Mouse (Mus musculus): ENCODE measurements around the gene Miga2. TPM values are rescaled to one million over a fixed set of nuclear protein-coding genes. Genes with fewer than 3 reads are reported as not detected.
"Not testable (repeated sequence)": the region's sequence is repeated elsewhere in the genome, so short reads cannot be mapped to it uniquely, and the experiment has no call there.

Miga2 gene
- polyA plus RNA-seq, 1 experiment from 2014 or later = 2.4 TPM

DNA sequence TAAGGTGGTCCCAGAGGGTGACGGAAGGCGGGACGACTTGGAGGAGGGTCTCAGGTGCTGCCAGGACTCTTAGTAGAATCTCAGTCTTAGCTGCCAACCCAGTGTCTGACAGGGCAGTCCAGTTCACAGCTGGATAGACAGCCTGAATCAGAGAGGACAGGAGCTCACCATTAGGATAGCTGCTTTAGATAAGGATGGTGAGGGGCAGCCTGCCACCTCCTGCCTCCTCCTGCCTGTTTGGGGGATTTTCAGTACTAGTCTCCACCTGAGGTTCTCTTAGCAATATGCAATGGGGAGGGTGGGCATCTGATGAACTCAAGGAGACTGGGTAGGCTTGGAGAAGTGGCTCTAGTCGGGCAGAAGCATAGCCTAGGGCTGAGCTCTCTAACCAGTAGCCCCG is 50.6 kb downstream of the Miga2 start:
- H3K27ac ChIP-seq = peak overlapping the region; percentile 62
- WGBS (ENCODE audit: missing documents) = 74% methylated on average over 5 of the region's 5 CpGs
- peaks cover 15% of the 10 kb centered on the region; the same call in 1 of the 2 replicates for H3K36me3 ChIP-seq (ENCODE audit: inconsistent target)
- peaks cover 59% of the 10 kb centered on the region for H3K79me2 ChIP-seq (ENCODE audit: inconsistent target)
- H3K4me3 ChIP-seq (ENCODE audit: inconsistent target) = peak overlapping the region; percentile 81

GRCm38 (mm10) chr2:30415157-30415935 is 51.3 kb downstream of the Miga2 start, which contains the start of gene Crat:
Gene Crat, minus strand, starts transcription at chr2:30415813.
- H3K79me2 ChIP-seq (ENCODE audit: inconsistent target) = peaks cover 66% of the 10 kb centered on the region
- H3K4me3 ChIP-seq (ENCODE audit: inconsistent target) = peak within 1 kb of the TSS; percentile 81
- WGBS (ENCODE audit: missing documents) = 2% methylated on average over 46 of the region's 58 CpGs
- peaks cover 9% of the 10 kb centered on the region; the same call in 1 of the 2 replicates for H3K36me3 ChIP-seq (ENCODE audit: inconsistent target)
- peak within 1 kb of the TSS; percentile 90 for H3K27ac ChIP-seq

DNA sequence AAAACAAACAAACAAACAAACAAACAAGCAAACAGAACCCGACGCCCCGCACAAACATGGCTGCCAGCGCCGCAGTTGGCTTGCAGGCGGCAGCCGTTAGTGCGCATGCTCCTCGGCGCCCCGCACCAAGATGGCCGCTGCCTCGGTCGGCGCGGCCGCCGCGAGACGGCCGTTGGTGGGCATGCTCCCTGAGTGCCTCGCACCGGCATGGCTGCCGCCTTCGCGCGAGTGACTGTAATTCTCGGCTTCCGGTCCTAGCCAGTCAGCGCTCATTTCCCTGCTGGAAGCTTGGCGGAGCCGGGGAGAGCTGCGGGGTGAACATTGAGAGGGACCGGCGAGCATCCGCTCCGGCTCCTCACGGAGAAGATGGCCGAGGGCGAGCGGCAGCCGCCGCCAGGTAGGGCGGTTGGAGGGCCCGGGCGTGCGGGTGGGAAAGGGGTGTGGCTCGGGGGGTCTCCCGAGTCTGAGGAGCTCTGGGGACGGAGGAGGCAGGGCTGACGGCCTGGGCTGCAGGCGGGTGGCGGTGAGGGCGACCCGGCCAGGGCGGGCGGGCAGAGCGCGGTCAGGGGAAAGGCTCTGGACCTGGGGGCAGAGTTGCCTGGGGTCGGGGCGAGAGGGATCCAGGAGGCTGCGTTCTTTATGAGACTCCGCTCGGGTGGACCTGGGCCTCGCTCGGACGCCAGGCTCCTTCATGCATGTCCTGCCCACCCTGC is 52.1 kb downstream of the Miga2 start, which contains the start of gene Ptpa:
TSS of gene Ptpa (plus strand) at position 104 of the 713 bp plus-strand sequence.
- WGBS (ENCODE audit: missing documents) = under 1% methylated on average over 57 of the region's 67 CpGs
- H3K4me3 ChIP-seq (ENCODE audit: inconsistent target) = peak within 1 kb of the TSS; percentile 81
- peaks cover 1% of the 10 kb centered on the region; the same call in 1 of the 2 replicates for H3K36me3 ChIP-seq (ENCODE audit: inconsistent target)
- H3K27ac ChIP-seq = peak within 1 kb of the TSS; percentile 90
- H3K79me2 ChIP-seq (ENCODE audit: inconsistent target) = peaks cover 73% of the 10 kb centered on the region

GRCm38 (mm10) chr2:30416649-30416965 is 52.6 kb downstream of the Miga2 start:
- Histone ChIP-seq H3K79me2 (ENCODE audit: inconsistent target) (peaks cover 78% of the 10 kb centered on the region), H3K36me3 (ENCODE audit: inconsistent target) (no peaks in the 10 kb centered on the region), H3K4me3 (ENCODE audit: inconsistent target) (peak overlapping the region; percentile 81), H3K27ac (peak overlapping the region; percentile 90)
- 3% methylated on average over 7 of the region's 7 CpGs for WGBS (ENCODE audit: missing documents)

- 61% methylated on average over 4 of the region's 6 CpGs for WGBS (ENCODE audit: missing documents)
- H3K79me2 ChIP-seq (ENCODE audit: inconsistent target) = peaks cover 84% of the 10 kb centered on the region
- H3K27ac ChIP-seq; H3K36me3 ChIP-seq (ENCODE audit: inconsistent target): not testable (repeated sequence)
- H3K4me3 ChIP-seq (ENCODE audit: inconsistent target) = peak overlapping the region; percentile 81; the same call in 1 of the 2 replicates
Observed at GRCm38 (mm10) chr2:30417154-30417553, 53.1 kb downstream of the Miga2 start.

DNA sequence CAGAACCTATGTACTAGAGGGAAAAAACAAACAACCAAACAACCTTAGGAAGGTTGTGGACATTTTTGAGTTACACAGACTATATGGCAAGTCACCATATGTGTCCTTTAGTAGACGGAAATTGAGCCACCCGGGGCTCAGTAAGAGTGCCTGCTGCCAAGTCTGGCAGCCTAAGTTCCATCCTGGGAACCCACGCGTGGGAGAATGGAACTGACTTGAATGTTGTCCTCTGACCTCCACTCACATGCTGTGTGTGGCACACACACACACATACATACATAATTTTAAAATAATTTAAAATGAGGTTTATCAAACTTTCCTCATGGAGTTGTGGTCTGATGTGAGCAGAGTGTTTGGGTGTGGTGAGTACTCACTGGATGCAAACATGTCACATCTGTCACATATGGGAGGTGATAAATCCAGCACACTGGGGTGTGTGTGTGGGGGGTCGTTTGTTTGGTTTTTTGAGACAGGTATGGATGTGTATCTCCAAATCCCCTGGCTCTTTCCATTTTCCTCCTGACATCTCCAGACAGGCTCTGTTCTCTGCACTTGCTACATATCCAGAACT is 53.6 kb downstream of the Miga2 start:
- WGBS (ENCODE audit: missing documents) = 67% methylated on average over 5 of the region's 5 CpGs
- no peak overlapping the region for H3K4me3 ChIP-seq (ENCODE audit: inconsistent target)
- no peaks in the 10 kb centered on the region for H3K36me3 ChIP-seq (ENCODE audit: inconsistent target)
- H3K27ac ChIP-seq = no peak overlapping the region
- peaks cover 89% of the 10 kb centered on the region for H3K79me2 ChIP-seq (ENCODE audit: inconsistent target)

- 93% methylated on average over 6 of the region's 6 CpGs for WGBS (ENCODE audit: missing documents)
- no peak overlapping the region for H3K4me3 ChIP-seq (ENCODE audit: inconsistent target)
Observed at GRCm38 (mm10) chr2:30418259-30418658, 54.2 kb downstream of the Miga2 start.

GRCm38 (mm10) chr2:30419112-30419511 is 55.1 kb downstream of the Miga2 start:
- WGBS (ENCODE audit: missing documents) = 86% methylated on average over 9 of the region's 10 CpGs
- no peak overlapping the region for H3K4me3 ChIP-seq (ENCODE audit: inconsistent target)

More at GRCm38 (mm10) chr2:30418259-30418658, 54.2 kb downstream of the Miga2 start:
- Histone ChIP-seq H3K36me3 (ENCODE audit: inconsistent target) (no peaks in the 10 kb centered on the region), H3K79me2 (ENCODE audit: inconsistent target) (peaks cover 89% of the 10 kb centered on the region), H3K27ac (no peak overlapping the region)

GRCm38 (mm10) chr2:30421432-30421831 is 57.4 kb downstream of the Miga2 start:
- no peak overlapping the region for H3K4me3 ChIP-seq (ENCODE audit: inconsistent target)
- peaks cover 7% of the 10 kb centered on the region; the same call in 1 of the 2 replicates for H3K36me3 ChIP-seq (ENCODE audit: inconsistent target)
- no peak overlapping the region for H3K27ac ChIP-seq
- H3K79me2 ChIP-seq (ENCODE audit: inconsistent target) = peaks cover 100% of the 10 kb centered on the region
- WGBS (ENCODE audit: missing documents) = 64% methylated on average over 2 of the region's 4 CpGs

More at GRCm38 (mm10) chr2:30419112-30419511, 55.1 kb downstream of the Miga2 start:
- Histone ChIP-seq H3K79me2 (ENCODE audit: inconsistent target) (peaks cover 89% of the 10 kb centered on the region), H3K27ac (no peak overlapping the region), H3K36me3 (ENCODE audit: inconsistent target) (no peaks in the 10 kb centered on the region)

DNA sequence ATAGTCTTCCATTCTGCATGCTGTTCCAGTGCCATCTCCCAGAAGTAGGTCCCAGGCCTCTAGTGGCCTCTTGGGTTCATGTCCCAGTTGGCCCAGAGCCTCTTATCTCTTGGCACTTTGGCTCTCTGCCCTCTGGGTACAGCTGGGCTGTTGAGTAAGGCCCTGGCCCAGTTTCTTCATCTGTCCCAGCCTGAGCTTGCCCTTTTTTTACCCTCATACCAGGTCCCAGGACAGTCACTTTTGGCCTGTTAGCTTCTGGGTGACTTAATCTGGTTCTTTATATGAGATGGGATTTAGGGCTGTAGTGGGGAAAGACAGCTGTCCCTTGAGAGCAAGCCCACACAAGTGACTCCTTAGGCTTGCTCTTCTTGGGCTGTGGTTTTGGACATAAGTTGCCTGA is 65.1 kb downstream of the Miga2 start:
- Histone ChIP-seq H3K36me3 (ENCODE audit: inconsistent target) (peaks cover 78% of the 10 kb centered on the region), H3K4me3 (ENCODE audit: inconsistent target) (no peak overlapping the region), H3K27ac (no peak overlapping the region), H3K79me2 (ENCODE audit: inconsistent target) (peaks cover 29% of the 10 kb centered on the region)

Other genes with a start within 250 kb of the Miga2 start
- 5.5 to 11.1 TPM (median 6.9 TPM) in 3 replicates for gene Zer1, start 239.6 kb upstream of the Miga2 start, polyA plus RNA-seq (2018)
- 79.6 to 115 TPM (median 108 TPM) in 3 replicates for gene Tbc1d13, start 230.5 kb upstream of the Miga2 start, polyA plus RNA-seq (2018)
- gene Endog, start 192.7 kb upstream of the Miga2 start, polyA plus RNA-seq (2018) = 1.2 to 5.8 TPM (median 3.8 TPM) in 3 replicates
- gene Spout1, start 185.8 kb upstream of the Miga2 start, polyA plus RNA-seq (2018) = 15.1 to 33.4 TPM (median 17.6 TPM) in 3 replicates
- gene Kyat1, start 158.4 kb upstream of the Miga2 start, polyA plus RNA-seq (2018) = 1.5 to 4.5 TPM (median 3.0 TPM) in 3 replicates
- gene Lrrc8a, start 126.5 kb upstream of the Miga2 start, polyA plus RNA-seq (2018) = 11.0 to 16.9 TPM (median 11.0 TPM) in 3 replicates
- 0.17 to 0.26 TPM (median 0.21 TPM) in 3 replicates for gene Gm28035, start 123.7 kb upstream of the Miga2 start, polyA plus RNA-seq (2018)
- 8.0 to 16.8 TPM (median 13.0 TPM) in 3 replicates for gene Phyhd1, start 98.0 kb upstream of the Miga2 start, polyA plus RNA-seq (2018)
- gene Gm28038, start 83.2 kb upstream of the Miga2 start, polyA plus RNA-seq (2018) = 15.9 TPM in 1 of 3 replicates, not detected in the others
- gene Dolk, start 77.9 kb upstream of the Miga2 start, polyA plus RNA-seq (2018) = 13.1 to 21.9 TPM (median 15.9 TPM) in 3 replicates
- gene Nup188, start 77.8 kb upstream of the Miga2 start, polyA plus RNA-seq (2018) = 11.2 to 26.1 TPM (median 14.0 TPM) in 3 replicates
- 24.8 to 34.0 TPM (median 33.1 TPM) in 3 replicates for gene Sh3glb2, start 4.9 kb upstream of the Miga2 start, polyA plus RNA-seq (2018)
- 18.7 to 21.3 TPM (median 18.7 TPM) in 3 replicates for gene Dolpp1, start 28.0 kb downstream of the Miga2 start, polyA plus RNA-seq (2018)
- gene Crat, start 51.6 kb downstream of the Miga2 start, polyA plus RNA-seq (2018) = 37.2 to 68.4 TPM (median 59.5 TPM) in 3 replicates
- gene Ptpa, start 51.8 kb downstream of the Miga2 start, polyA plus RNA-seq (2018) = 54.9 to 121 TPM (median 116 TPM) in 3 replicates
- 2.4 to 6.5 TPM (median 4.4 TPM) in 3 replicates for gene Ier5l, start 110.0 kb downstream of the Miga2 start, polyA plus RNA-seq (2018)
- gene Cstad, start 230.8 kb downstream of the Miga2 start, polyA plus RNA-seq (2018) = 0.49 to 1.3 TPM (median 0.54 TPM) in 3 replicates